Mouse (Mus musculus) lung, adult 2 months (tissue): ENCODE measurements around the gene Med23. TPM values are rescaled to one million over a fixed set of nuclear protein-coding genes. Genes with fewer than 3 reads are reported as not detected.

Experiments
- DNase-seq: peaks from one replicate; pipeline ENCODE4 v3.0.0; 2022
- H3K4me1 ChIP-seq: fragments of 200-500 bp; 2 replicates; pipeline ENCODE4 v1.6.1; 2011; ENCODE audit warnings: low read length; ENCODE audit not compliant: control insufficient read depth, insufficient read depth
- H3K4me3 ChIP-seq: fragments of 200-500 bp; replicated peaks from 2 replicates; pipeline ENCODE3; 2011; ENCODE audit warnings: low read depth, mild to moderate bottlenecking, control low read depth, low read length; ENCODE audit errors: extremely low read depth
- CTCF ChIP-seq: fragments of 200-500 bp; IDR thresholded peaks from 2 replicates; pipeline ENCODE4 v1.5.1; 2011; ENCODE audit warnings: mild to moderate bottlenecking, low read length, control low read depth; ENCODE audit not compliant: insufficient read depth
- POLR2A ChIP-seq: fragments of 200-500 bp; IDR thresholded peaks from 2 replicates; pipeline ENCODE4 v1.6.1; 2011; ENCODE audit warnings: low read depth, mild to moderate bottlenecking, control low read depth, low read length, borderline replicate concordance; ENCODE audit errors: extremely low read depth
- WGBS: fragments of 180-500 bp; shearing (Covaris S2); methylation state at CpG from one replicate; pipeline ENCODE4 v1.1.7; 2018; 5-methylcytosine and 5-hydroxymethylcytosine counted together
- polyA plus RNA-seq: library from polyadenylated mRNA; depleted of rRNA; stranded (reverse); fragments of >200 nt; gene quantifications from 2 replicates; pipeline ENCODE4 v1.2.3, GENCODE M21; 2012; rRNA removed

Gene Med23
- polyA plus RNA-seq, 1 experiment = 20.6 TPM

- WGBS = 56% methylated on average over 6 of the region's 6 CpGs
Measured at GRCm38 (mm10) chr10:24953876-24954275, 84.1 kb downstream of the Med23 start.

GRCm38 (mm10) chr10:24958280-24959042 is 88.7 kb downstream of the Med23 start:
- Histone ChIP-seq H3K4me1 (peaks cover 12% of the 10 kb centered on the region), H3K4me3 (no peak overlapping the region)
- no peak for DNase-seq
- WGBS = 34% methylated on average over 15 of the region's 15 CpGs
- TF ChIP-seq POLR2A (no peak), CTCF (no peak)

More at GRCm38 (mm10) chr10:24953876-24954275, 84.1 kb downstream of the Med23 start:
- H3K4me3 ChIP-seq = no peak overlapping the region
- no peak for DNase-seq
- H3K4me1 ChIP-seq = peaks cover 6% of the 10 kb centered on the region
- TF ChIP-seq CTCF (no peak), POLR2A (no peak)

- no peak for DNase-seq
- peaks cover 12% of the 10 kb centered on the region for H3K4me1 ChIP-seq
- H3K4me3 ChIP-seq = no peak overlapping the region
- WGBS = 34% methylated on average over 15 of the region's 15 CpGs
- no peak for TF ChIP-seq POLR2A
- no peak for TF ChIP-seq CTCF
Measured at GRCm38 (mm10) chr10:24959043-24959916, 89.5 kb downstream of the Med23 start.

GRCm38 (mm10) chr10:24961112-24961511 is 91.3 kb downstream of the Med23 start:
- WGBS = 49% methylated on average over 2 of the region's 2 CpGs
- no peak for TF ChIP-seq POLR2A
- peak; percentile 28; the same call in 1 of the 2 replicates for TF ChIP-seq CTCF
- Histone ChIP-seq H3K4me1 (peaks cover 12% of the 10 kb centered on the region), H3K4me3 (no peak overlapping the region)
- DNase-seq = no peak

- no peak for TF ChIP-seq CTCF
- no peak for TF ChIP-seq POLR2A
Measured at GRCm38 (mm10) chr10:24961889-24962288, 92.1 kb downstream of the Med23 start.

More at GRCm38 (mm10) chr10:24961889-24962288, 92.1 kb downstream of the Med23 start:
- no peak for DNase-seq
- H3K4me3 ChIP-seq = no peak overlapping the region
- WGBS = 52% methylated on average over 2 of the region's 2 CpGs
- H3K4me1 ChIP-seq = peaks cover 12% of the 10 kb centered on the region

Other genes starting within 250 kb of the Med23 start
- gene Enpp1, start 157.8 kb upstream of the Med23 start, polyA plus RNA-seq = 1.2 and 2.4 TPM in 2 replicates
- 0.61 and 0.92 TPM in 2 replicates for gene Enpp3, start 27.2 kb upstream of the Med23 start, polyA plus RNA-seq
- gene Arg1, start 57.5 kb downstream of the Med23 start, polyA plus RNA-seq = 0.43 and 5.7 TPM in 2 replicates